Mouse (Mus musculus): ENCODE measurements around the gene Gm17535.
"Not testable (repeated sequence)": the region's sequence is repeated elsewhere in the genome, so short reads cannot be mapped to it uniquely, and the experiment has no call there.

Gene Gm17535

GRCm38 (mm10) chr9:3024912-3025467 is 9.4 kb upstream of the Gm17535 start, which contains the start of gene Gm10717:
Gene Gm10717, plus strand, starts transcription at chr9:3025417.
- in situ Hi-C loops (cut with MseI, MboI) = not testable (repeated sequence)

- in situ Hi-C loops (cut with MseI, MboI) = not testable (repeated sequence)
These were observed 8.7 kb upstream of the Gm17535 start for GRCm38 (mm10) chr9:3025653-3026052.

GRCm38 (mm10) chr9:3026136-3026535 is 8.3 kb upstream of the Gm17535 start:
- in situ Hi-C loops (cut with MseI, MboI) = not testable (repeated sequence)

- in situ Hi-C loops (cut with MseI, MboI) = not testable (repeated sequence)
These were observed 7.7 kb upstream of the Gm17535 start for GRCm38 (mm10) chr9:3026741-3027140.

GRCm38 (mm10) chr9:3027200-3027599 is 7.2 kb upstream of the Gm17535 start:
- in situ Hi-C loops (cut with MseI, MboI) = not testable (repeated sequence)

GRCm38 (mm10) chr9:3029276-3030000 is 5.0 kb upstream of the Gm17535 start:
- in situ Hi-C loops (cut with MseI, MboI) = not testable (repeated sequence)

- in situ Hi-C loops (cut with MseI, MboI) = not testable (repeated sequence)
These were observed 3.6 kb upstream of the Gm17535 start for GRCm38 (mm10) chr9:3030677-3031318.

DNA sequence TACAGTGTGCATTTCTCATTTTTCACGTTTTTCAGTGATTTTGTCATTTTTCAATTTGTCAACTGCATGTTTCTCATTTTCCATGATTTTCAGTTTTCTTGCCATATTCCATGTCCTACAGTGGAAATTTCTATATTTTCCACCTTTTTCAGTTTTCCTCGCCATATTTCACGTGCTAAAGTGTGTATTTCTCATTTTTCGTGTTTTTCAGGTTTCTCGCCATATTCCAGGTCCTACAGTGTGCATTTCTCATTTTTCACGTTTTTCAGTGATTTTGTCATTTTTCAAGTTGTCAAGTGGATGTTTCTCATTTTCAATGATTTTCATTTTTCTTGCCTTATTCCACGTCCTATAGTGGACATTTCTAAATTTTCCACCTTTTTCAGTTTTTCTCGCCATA is 2.2 kb downstream of the Gm17535 start, which contains the start of gene Gm10715:
TSS of gene Gm10715 (plus strand) at position 301 of the 400 bp plus-strand sequence.
- in situ Hi-C loops (cut with MseI, MboI) = not testable (repeated sequence)

GRCm38 (mm10) chr9:3038161-3038560 is 3.8 kb downstream of the Gm17535 start:
- in situ Hi-C loops (cut with MseI, MboI) = not testable (repeated sequence)
